Mouse (Mus musculus): ENCODE data around the gene Cacnb4. TPM values are rescaled to one million over a fixed set of nuclear protein-coding genes. Genes with fewer than 3 reads are reported as not detected.

Gene Cacnb4
- polyA plus RNA-seq, 1 experiment = 0.68 TPM

DNA sequence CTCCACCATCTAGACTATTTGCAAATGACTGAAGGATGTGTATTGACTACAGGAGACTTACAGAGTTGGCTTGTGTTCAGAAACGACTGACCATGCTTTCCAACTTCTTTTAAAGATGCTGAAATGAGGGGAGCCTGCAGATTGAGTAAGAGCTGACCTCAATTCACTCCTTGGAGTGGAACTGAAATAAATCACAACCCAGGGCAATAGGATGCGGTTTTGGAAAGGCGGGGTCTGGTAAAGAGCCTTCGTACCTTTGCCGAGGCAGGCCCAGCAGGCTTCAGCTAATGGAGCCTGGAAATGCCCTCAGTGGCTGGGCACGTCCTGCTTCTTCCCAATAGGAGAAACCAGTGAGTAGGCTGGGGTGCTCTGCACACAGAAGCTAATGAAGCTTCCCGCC is 147.4 kb downstream of the Cacnb4 start:
- Histone ChIP-seq H3K4me3 (ENCODE audit: control insufficient read depth, low read depth, low read length) (no peak overlapping the region), H3K36me3 (ENCODE audit: control insufficient read depth, insufficient read depth, low read length) (no peaks in the 10 kb centered on the region), H3K4me1 (ENCODE audit: control insufficient read depth, insufficient read depth, low read length) (no peaks in the 10 kb centered on the region), H3K27ac (ENCODE audit: control insufficient read depth, insufficient read depth, low read depth, low read length) (no peak overlapping the region), H3K27me3 (ENCODE audit: control insufficient read depth, insufficient read depth, low read length) (no peaks in the 10 kb centered on the region)
- TF ChIP-seq POLR2A (IDR thresholded peaks at IDR 0.05; ENCODE audit: control insufficient read depth, low read depth, low read length) = no peak
- TF ChIP-seq CTCF (IDR thresholded peaks at IDR 0.05; ENCODE audit: control insufficient read depth, insufficient read depth, insufficient replicate concordance, low read depth, low read length) = no peak

DNA sequence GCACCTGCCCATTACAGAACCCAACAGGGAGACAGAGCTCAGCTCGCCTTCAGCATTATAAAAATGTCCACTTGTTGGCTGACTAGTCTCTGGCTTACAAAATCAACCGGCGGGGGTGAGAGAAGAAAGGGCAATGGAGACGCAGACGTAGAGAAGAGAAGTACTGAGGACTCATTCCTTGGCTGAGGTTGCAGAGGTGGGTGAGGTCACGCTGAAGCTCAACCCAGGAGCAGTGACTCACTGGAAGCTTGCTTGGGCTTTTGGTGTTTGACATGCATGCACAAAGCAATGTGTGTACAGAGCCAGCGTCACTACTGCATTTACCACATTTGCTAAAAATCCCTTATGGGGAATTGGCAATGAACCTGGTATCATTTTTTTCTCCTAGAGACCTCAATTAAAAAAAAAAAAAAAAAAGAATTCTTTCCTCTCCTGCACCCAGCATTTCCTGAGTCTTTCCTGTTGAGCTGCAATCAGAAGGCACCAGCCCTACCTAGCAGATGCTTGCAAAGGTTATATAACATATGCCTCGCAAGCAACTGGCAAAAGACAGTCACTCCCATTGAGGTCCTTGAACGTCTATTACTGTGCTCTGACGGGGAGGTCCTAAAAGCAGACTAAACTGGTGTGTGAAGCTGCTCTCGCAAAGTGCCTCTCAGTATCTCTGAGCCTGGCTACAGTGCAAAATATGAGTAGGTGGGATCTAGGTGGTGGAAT is 150.6 kb downstream of the Cacnb4 start:
- H3K27me3 ChIP-seq (ENCODE audit: control insufficient read depth, insufficient read depth, low read length) = no peaks in the 10 kb centered on the region
- no peak overlapping the region for H3K27ac ChIP-seq (ENCODE audit: control insufficient read depth, insufficient read depth, low read depth, low read length)
- no peaks in the 10 kb centered on the region for H3K36me3 ChIP-seq (ENCODE audit: control insufficient read depth, insufficient read depth, low read length)
- no peak overlapping the region for H3K4me3 ChIP-seq (ENCODE audit: control insufficient read depth, low read depth, low read length)
- TF ChIP-seq CTCF (IDR thresholded peaks at IDR 0.05; ENCODE audit: control insufficient read depth, insufficient read depth, insufficient replicate concordance, low read depth, low read length) = no peak
- TF ChIP-seq POLR2A (IDR thresholded peaks at IDR 0.05; ENCODE audit: control insufficient read depth, low read depth, low read length) = no peak
- H3K4me1 ChIP-seq (ENCODE audit: control insufficient read depth, insufficient read depth, low read length) = no peaks in the 10 kb centered on the region

DNA sequence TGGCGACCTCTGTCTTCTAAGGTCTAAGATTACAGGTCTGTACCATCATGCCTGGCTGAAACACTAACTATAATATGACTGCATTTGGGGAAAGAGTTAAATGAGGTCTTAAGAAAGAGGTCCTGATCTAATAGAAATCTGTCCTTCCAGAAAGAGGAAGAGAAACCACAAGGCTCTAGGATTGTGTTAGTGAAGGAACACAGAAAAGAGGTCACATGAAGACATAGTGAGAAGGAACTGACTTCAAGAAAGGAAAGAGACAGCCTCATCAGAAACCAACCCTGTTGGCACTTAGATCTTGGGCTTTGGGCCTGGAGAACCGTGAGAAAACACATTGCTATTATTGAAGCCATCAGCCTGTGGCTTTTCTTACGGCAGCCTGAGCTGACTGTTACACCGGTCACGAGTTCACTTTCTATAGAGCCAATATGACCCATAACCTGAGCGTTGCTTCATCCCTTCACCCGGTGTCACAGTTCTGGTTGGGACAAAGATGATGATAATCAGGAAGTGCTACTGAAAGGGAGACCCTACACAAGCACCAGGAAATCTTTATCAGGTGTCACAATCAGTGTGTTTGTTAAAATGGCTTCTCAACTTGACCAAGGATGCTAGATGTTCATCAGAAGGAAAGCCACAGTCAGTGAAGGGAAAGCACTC is 153.4 kb downstream of the Cacnb4 start:
- TF ChIP-seq CTCF (IDR thresholded peaks at IDR 0.05; ENCODE audit: control insufficient read depth, insufficient read depth, insufficient replicate concordance, low read depth, low read length) (no peak), POLR2A (IDR thresholded peaks at IDR 0.05; ENCODE audit: control insufficient read depth, low read depth, low read length) (no peak)
- H3K27ac ChIP-seq (ENCODE audit: control insufficient read depth, insufficient read depth, low read depth, low read length) = no peak overlapping the region
- no peaks in the 10 kb centered on the region for H3K4me1 ChIP-seq (ENCODE audit: control insufficient read depth, insufficient read depth, low read length)
- H3K27me3 ChIP-seq (ENCODE audit: control insufficient read depth, insufficient read depth, low read length) = no peaks in the 10 kb centered on the region
- H3K4me3 ChIP-seq (ENCODE audit: control insufficient read depth, low read depth, low read length) = no peak overlapping the region
- no peaks in the 10 kb centered on the region for H3K36me3 ChIP-seq (ENCODE audit: control insufficient read depth, insufficient read depth, low read length)

GRCm38 (mm10) chr2:52521012-52521411 is 155.6 kb downstream of the Cacnb4 start:
- no peaks in the 10 kb centered on the region for H3K4me1 ChIP-seq (ENCODE audit: control insufficient read depth, insufficient read depth, low read length)
- no peaks in the 10 kb centered on the region for H3K36me3 ChIP-seq (ENCODE audit: control insufficient read depth, insufficient read depth, low read length)
- no peak overlapping the region for H3K27ac ChIP-seq (ENCODE audit: control insufficient read depth, insufficient read depth, low read depth, low read length)
- H3K27me3 ChIP-seq (ENCODE audit: control insufficient read depth, insufficient read depth, low read length) = no peaks in the 10 kb centered on the region
- no peak overlapping the region for H3K4me3 ChIP-seq (ENCODE audit: control insufficient read depth, low read depth, low read length)
- TF ChIP-seq CTCF (IDR thresholded peaks at IDR 0.05; ENCODE audit: control insufficient read depth, insufficient read depth, insufficient replicate concordance, low read depth, low read length) = no peak
- TF ChIP-seq POLR2A (IDR thresholded peaks at IDR 0.05; ENCODE audit: control insufficient read depth, low read depth, low read length) = no peak

- no peaks in the 10 kb centered on the region for H3K27me3 ChIP-seq (ENCODE audit: control insufficient read depth, insufficient read depth, low read length)
- no peaks in the 10 kb centered on the region for H3K36me3 ChIP-seq (ENCODE audit: control insufficient read depth, insufficient read depth, low read length)
- no peak overlapping the region for H3K27ac ChIP-seq (ENCODE audit: control insufficient read depth, insufficient read depth, low read depth, low read length)
- H3K4me1 ChIP-seq (ENCODE audit: control insufficient read depth, insufficient read depth, low read length) = no peaks in the 10 kb centered on the region
- TF ChIP-seq CTCF (IDR thresholded peaks at IDR 0.05; ENCODE audit: control insufficient read depth, insufficient read depth, insufficient replicate concordance, low read depth, low read length) (no peak), POLR2A (IDR thresholded peaks at IDR 0.05; ENCODE audit: control insufficient read depth, low read depth, low read length) (no peak)
- H3K4me3 ChIP-seq (ENCODE audit: control insufficient read depth, low read depth, low read length) = no peak overlapping the region
Observed at GRCm38 (mm10) chr2:52518740-52519139, 157.9 kb downstream of the Cacnb4 start.

DNA sequence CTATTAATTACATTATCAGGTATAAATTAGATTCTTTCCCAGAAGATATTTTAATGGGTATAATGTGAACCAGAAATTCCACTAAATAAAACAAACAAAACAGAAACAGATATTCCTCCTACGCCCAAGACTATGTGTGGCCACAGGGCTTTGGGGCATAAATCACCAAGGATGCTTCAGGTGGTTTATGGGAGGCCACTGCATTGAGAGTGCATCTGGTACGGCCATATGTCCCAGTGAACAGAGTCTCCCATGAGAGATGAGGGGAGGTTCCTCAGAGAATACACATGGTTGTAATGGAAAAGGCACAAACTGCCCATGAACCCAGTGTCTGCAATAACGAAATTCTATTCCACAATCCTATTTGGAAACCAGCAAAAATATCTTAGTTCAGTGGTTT is 160.1 kb downstream of the Cacnb4 start:
- Histone ChIP-seq H3K27ac (ENCODE audit: control insufficient read depth, insufficient read depth, low read depth, low read length) (no peak overlapping the region), H3K36me3 (ENCODE audit: control insufficient read depth, insufficient read depth, low read length) (no peaks in the 10 kb centered on the region), H3K4me1 (ENCODE audit: control insufficient read depth, insufficient read depth, low read length) (no peaks in the 10 kb centered on the region), H3K27me3 (ENCODE audit: control insufficient read depth, insufficient read depth, low read length) (no peaks in the 10 kb centered on the region), H3K4me3 (ENCODE audit: control insufficient read depth, low read depth, low read length) (no peak overlapping the region)
- TF ChIP-seq POLR2A (IDR thresholded peaks at IDR 0.05; ENCODE audit: control insufficient read depth, low read depth, low read length) (no peak), CTCF (IDR thresholded peaks at IDR 0.05; ENCODE audit: control insufficient read depth, insufficient read depth, insufficient replicate concordance, low read depth, low read length) (no peak)

GRCm38 (mm10) chr2:52512865-52513388 is 163.7 kb downstream of the Cacnb4 start:
- no peaks in the 10 kb centered on the region for H3K27me3 ChIP-seq (ENCODE audit: control insufficient read depth, insufficient read depth, low read length)
- H3K36me3 ChIP-seq (ENCODE audit: control insufficient read depth, insufficient read depth, low read length) = no peaks in the 10 kb centered on the region
- no peak overlapping the region for H3K4me3 ChIP-seq (ENCODE audit: control insufficient read depth, low read depth, low read length)
- H3K4me1 ChIP-seq (ENCODE audit: control insufficient read depth, insufficient read depth, low read length) = no peaks in the 10 kb centered on the region
- TF ChIP-seq CTCF (IDR thresholded peaks at IDR 0.05; ENCODE audit: control insufficient read depth, insufficient read depth, insufficient replicate concordance, low read depth, low read length) (no peak), POLR2A (IDR thresholded peaks at IDR 0.05; ENCODE audit: control insufficient read depth, low read depth, low read length) (no peak)
- no peak overlapping the region for H3K27ac ChIP-seq (ENCODE audit: control insufficient read depth, insufficient read depth, low read depth, low read length)
